Comparison of ENCODE assay signal across 16 mouse cellular contexts in genomic region chr7:140938436-140938835, GRCm38 (mm10). TPM values are rescaled to one million over a fixed set of nuclear protein-coding genes. Genes with fewer than 3 reads are reported as not detected.
DNase-seq lines count a peak whose midpoint lies in the region; ATAC-seq and TF ChIP-seq lines count a peak whose summit lies in the region.
"Had no signal": no experiment of that assay in that cellular context is flagged by ENCODE, and none has a peak within 500 bp of the region (broad histone marks: within the 10 kb centered on the region; RNA-seq: fewer than 3 reads in every experiment).

No protein-coding gene starts in this region.

- no peak overlapping the region for H3K9ac ChIP-seq in intestine, postnatal 0 days (ENCODE audit: low read depth, low read length)
- H3K9ac ChIP-seq in intestine, embryonic 15.5 days: no peak overlapping the region
- H3K9ac ChIP-seq: embryonic facial prominence, embryonic 13.5 days; limb, embryonic 13.5 days had no signal

- H3K27me3 ChIP-seq in intestine, postnatal 0 days (replicated peaks; ENCODE audit: control insufficient read depth, insufficient read depth, low read length): no peaks in the 10 kb centered on the region
- H3K27me3 ChIP-seq in intestine, embryonic 15.5 days (replicated peaks): no peaks in the 10 kb centered on the region

- no peaks in the 10 kb centered on the region for H3K36me3 ChIP-seq in intestine, postnatal 0 days (ENCODE audit: control insufficient read depth, insufficient read depth)
- H3K36me3 ChIP-seq in intestine, embryonic 15.5 days: no peaks in the 10 kb centered on the region
- H3K36me3 ChIP-seq: embryonic facial prominence, embryonic 13.5 days had no signal

- H3K4me2 ChIP-seq in intestine, postnatal 0 days (replicated peaks; ENCODE audit: low read depth): no peak overlapping the region
- no peak overlapping the region for H3K4me2 ChIP-seq in intestine, embryonic 15.5 days (replicated peaks)

- no peak for ATAC-seq in intestine, postnatal 0 days
- ATAC-seq in intestine, embryonic 15.5 days: no peak
- ATAC-seq: forebrain, embryonic 14.5 days had no signal

- H3K4me3 ChIP-seq in intestine, postnatal 0 days (ENCODE audit: low read depth, low read length): no peak overlapping the region
- H3K4me3 ChIP-seq in intestine, embryonic 15.5 days (replicated peaks): no peak overlapping the region
- no peak overlapping the region for H3K4me3 ChIP-seq in bone marrow, adult 2 months (replicated peaks; ENCODE audit: control insufficient read depth, low read depth, low read length)
- H3K4me3 ChIP-seq: embryonic facial prominence, embryonic 13.5 days; limb, embryonic 13.5 days had no signal

- no peaks in the 10 kb centered on the region for H3K9me3 ChIP-seq in intestine, postnatal 0 days (ENCODE audit: control insufficient read depth)
- no peaks in the 10 kb centered on the region for H3K9me3 ChIP-seq in intestine, embryonic 15.5 days
- H3K9me3 ChIP-seq: embryonic facial prominence, embryonic 13.5 days; limb, embryonic 13.5 days had no signal

- WGBS in intestine, postnatal 0 days: 63% methylated on average over 3 of the region's 3 CpGs
- 46% methylated on average over 3 of the region's 3 CpGs for WGBS in intestine, embryonic 15.5 days
- WGBS in bone marrow, adult 2 months: 52% methylated on average over 3 of the region's 3 CpGs

- H3K27ac ChIP-seq in intestine, postnatal 0 days (ENCODE audit: low read depth, low read length): no peak overlapping the region
- no peak overlapping the region for H3K27ac ChIP-seq in intestine, embryonic 15.5 days
- no peak overlapping the region for H3K27ac ChIP-seq in bone marrow, adult 2 months (ENCODE audit: control insufficient read depth, insufficient read depth, low read depth, low read length, poor library complexity)
- H3K27ac ChIP-seq: limb, embryonic 13.5 days; macrophage had no signal

- no peak for TF ChIP-seq POLR2A in bone marrow, adult 2 months (IDR thresholded peaks at IDR 0.05; ENCODE audit: borderline replicate concordance, control insufficient read depth, low read depth, low read length)

- DNase-seq in thymus, postnatal 14 days: peak; percentile 38
- no peak for DNase-seq in thymus, postnatal 10 days (ENCODE audit: low spot score in 2 of 2)
- no peak for DNase-seq in cerebellum, adult 11 months
- no peak for DNase-seq in adrenal gland, postnatal 10 days
- DNase-seq: adrenal gland, adult 8-10 months; cerebellum, adult 8-10 months; gastrocnemius, postnatal 36 days had no signal

- TF ChIP-seq CTCF in intestine, postnatal 0 days (IDR thresholded peaks at IDR 0.05; ENCODE audit: low read depth): peak; percentile 69
- TF ChIP-seq CTCF in bone marrow, adult 2 months (IDR thresholded peaks at IDR 0.05; ENCODE audit: control insufficient read depth, insufficient read depth, low read length): peak; percentile 49

- peaks cover 14% of the 10 kb centered on the region for H3K4me1 ChIP-seq in intestine, postnatal 0 days (replicated peaks; ENCODE audit: control insufficient read depth, insufficient read depth, low read length)
- H3K4me1 ChIP-seq in intestine, embryonic 15.5 days (replicated peaks): peaks cover 30% of the 10 kb centered on the region
- peaks cover 2% of the 10 kb centered on the region; the same call in 1 of the 2 replicates for H3K4me1 ChIP-seq in bone marrow, adult 2 months (ENCODE audit: control insufficient read depth, insufficient read depth, low read length)

RNA-seq across cellular contexts. Expression of gene Pgghg, which starts 2.8 kb away (rescaled TPM):
- 18.9 and 19.4 TPM in 2 replicates for polyA plus RNA-seq in intestine, postnatal 0 days (2015; fragmentation: Nextera tagmentation; extraction: Ambion mirVana)
- 21.6 and 21.9 TPM in 2 replicates for polyA plus RNA-seq in intestine, embryonic 15.5 days (2015; fragmentation: Nextera tagmentation; extraction: Ambion mirVana)
- polyA plus RNA-seq in bone marrow, adult 2 months (2011; ENCODE audit: insufficient read depth, insufficient read length, low replicate concordance, missing spikeins): 6.9 and 13.3 TPM in 2 replicates
- 10 to 100 TPM; 31.6 to 37.2 TPM for total RNA-seq in adrenal gland, postnatal 10 days (2021)

RNA-seq across cellular contexts. Expression of gene Ifitm5, which starts 11.7 kb away (rescaled TPM):
- polyA plus RNA-seq in intestine, postnatal 0 days (2015; fragmentation: Nextera tagmentation; extraction: Ambion mirVana): 0.34 and 0.75 TPM in 2 replicates
- 2.4 and 3.4 TPM in 2 replicates for polyA plus RNA-seq in intestine, embryonic 15.5 days (2015; fragmentation: Nextera tagmentation; extraction: Ambion mirVana)
- polyA plus RNA-seq in bone marrow, adult 2 months (2011; ENCODE audit: insufficient read depth, insufficient read length, low replicate concordance, missing spikeins): 1.7 TPM in 1 of 2 replicates, not detected in the other
- total RNA-seq in adrenal gland, postnatal 10 days (2021): 1 to 10 TPM; 1.4 to 3.3 TPM
- total RNA-seq: monocyte, adult 5-6 weeks had no signal
- polyA plus RNA-seq: forebrain, embryonic 14.5 days had no signal

RNA-seq across cellular contexts. Expression of gene Gm45717, which starts 17.3 kb away (rescaled TPM):
- 0.38 TPM in 1 of 2 replicates, not detected in the other for polyA plus RNA-seq in intestine, postnatal 0 days (2015; fragmentation: Nextera tagmentation; extraction: Ambion mirVana)
- polyA plus RNA-seq in intestine, embryonic 15.5 days (2015; fragmentation: Nextera tagmentation; extraction: Ambion mirVana): 0.69 TPM in 1 of 2 replicates, not detected in the other
- polyA plus RNA-seq in bone marrow, adult 2 months (2011; ENCODE audit: insufficient read depth, insufficient read length, low replicate concordance, missing spikeins): not detected in 2 replicates
- not detected for total RNA-seq in adrenal gland, postnatal 10 days (2021)
- total RNA-seq: adrenal gland, adult 8-10 months; gastrocnemius, postnatal 36 days; heart, postnatal 25 days; monocyte, adult 5-6 weeks had no signal
- polyA plus RNA-seq: embryonic facial prominence, embryonic 13.5 days; forebrain, embryonic 14.5 days; limb, embryonic 13.5 days; macrophage had no signal

RNA-seq across cellular contexts. Expression of gene Ifitm2, which starts 17.4 kb away (rescaled TPM):
- polyA plus RNA-seq in intestine, postnatal 0 days (2015; fragmentation: Nextera tagmentation; extraction: Ambion mirVana): 686 and 738 TPM in 2 replicates
- polyA plus RNA-seq in intestine, embryonic 15.5 days (2015; fragmentation: Nextera tagmentation; extraction: Ambion mirVana): 1,251 and 1,347 TPM in 2 replicates
- polyA plus RNA-seq in bone marrow, adult 2 months (2011; ENCODE audit: insufficient read depth, insufficient read length, low replicate concordance, missing spikeins): 71.7 and 147 TPM in 2 replicates
- 100 to 1,000 TPM; 418 to 468 TPM for total RNA-seq in adrenal gland, postnatal 10 days (2021)

RNA-seq across cellular contexts. Expression of gene Nlrp6, which starts 17.7 kb away (rescaled TPM):
- 52.8 and 53.0 TPM in 2 replicates for polyA plus RNA-seq in intestine, postnatal 0 days (2015; fragmentation: Nextera tagmentation; extraction: Ambion mirVana)
- 42.9 and 46.8 TPM in 2 replicates for polyA plus RNA-seq in intestine, embryonic 15.5 days (2015; fragmentation: Nextera tagmentation; extraction: Ambion mirVana)
- polyA plus RNA-seq in bone marrow, adult 2 months (2011; ENCODE audit: insufficient read depth, insufficient read length, low replicate concordance, missing spikeins): 1.9 and 3.1 TPM in 2 replicates
- 1 to 10 TPM; 4.9 to 7.9 TPM for total RNA-seq in adrenal gland, postnatal 10 days (2021)
- total RNA-seq: gastrocnemius, postnatal 36 days; heart, postnatal 25 days; monocyte, adult 5-6 weeks had no signal
- polyA plus RNA-seq: macrophage had no signal
